Mouse (Mus musculus) lung, adult 2 months (tissue): ENCODE results near the gene Babam2. TPM values are rescaled to one million over a fixed set of nuclear protein-coding genes. Genes with fewer than 3 reads are reported as not detected.

ENCODE experiments used
- DNase-seq: peaks from one replicate; pipeline ENCODE4 v3.0.0; 2022
- H3K4me1 ChIP-seq: fragments of 200-500 bp; 2 replicates; pipeline ENCODE4 v1.6.1; 2011; ENCODE audit warnings: low read length; ENCODE audit not compliant: control insufficient read depth, insufficient read depth
- H3K4me3 ChIP-seq: fragments of 200-500 bp; replicated peaks from 2 replicates; pipeline ENCODE3; 2011; ENCODE audit warnings: low read depth, mild to moderate bottlenecking, control low read depth, low read length; ENCODE audit errors: extremely low read depth
- CTCF ChIP-seq: fragments of 200-500 bp; IDR thresholded peaks from 2 replicates; pipeline ENCODE4 v1.5.1; 2011; ENCODE audit warnings: mild to moderate bottlenecking, low read length, control low read depth; ENCODE audit not compliant: insufficient read depth
- POLR2A ChIP-seq: fragments of 200-500 bp; IDR thresholded peaks from 2 replicates; pipeline ENCODE4 v1.6.1; 2011; ENCODE audit warnings: low read depth, mild to moderate bottlenecking, control low read depth, low read length, borderline replicate concordance; ENCODE audit errors: extremely low read depth
- WGBS: fragments of 180-500 bp; shearing (Covaris S2); methylation state at CpG from one replicate; pipeline ENCODE4 v1.1.7; 2018; 5-methylcytosine and 5-hydroxymethylcytosine counted together
- polyA plus RNA-seq: library from polyadenylated mRNA; depleted of rRNA; stranded (reverse); fragments of >200 nt; gene quantifications from 2 replicates; pipeline ENCODE4 v1.2.3, GENCODE M21; 2012; rRNA removed

Gene Babam2
- 19.6 and 23.6 TPM in 2 replicates for polyA plus RNA-seq

DNA sequence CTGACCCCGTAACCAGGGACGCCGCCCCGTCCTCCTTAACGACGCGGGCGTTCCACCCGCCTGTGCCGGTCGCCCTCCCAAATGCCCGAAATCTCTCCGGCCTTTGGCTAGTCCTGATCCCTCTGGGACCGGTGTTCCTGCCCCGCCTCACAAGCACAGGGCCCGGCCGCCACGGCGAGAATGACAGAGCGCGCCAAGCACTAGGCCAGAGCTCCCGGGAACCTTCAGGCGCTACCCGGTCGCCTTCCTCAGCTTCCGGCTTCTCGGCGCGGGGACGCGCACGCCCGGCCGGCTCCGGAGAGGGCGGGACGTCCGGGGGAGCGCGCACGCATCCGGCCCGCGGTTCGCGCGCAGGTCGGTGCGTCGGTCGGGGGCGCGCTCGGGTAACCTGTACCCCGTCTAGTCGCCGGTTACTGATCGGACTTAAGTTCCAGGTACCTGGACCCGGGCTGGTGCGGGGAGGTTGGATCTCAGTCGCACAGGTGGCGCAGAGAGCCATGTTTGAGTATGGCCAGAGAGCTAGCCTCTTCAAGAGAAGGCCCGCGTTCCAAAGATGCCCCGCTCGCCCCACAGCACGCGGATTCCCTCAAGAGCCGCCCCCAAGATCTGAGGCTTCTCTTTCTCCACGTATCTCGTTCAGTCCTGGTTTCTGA, at the start of gene Babam2:
Gene Babam2, plus strand, starts transcription at position 41 of the 653 bp plus-strand sequence.
- H3K4me3 ChIP-seq, result peak within 1 kb of the TSS; percentile 87

DNA sequence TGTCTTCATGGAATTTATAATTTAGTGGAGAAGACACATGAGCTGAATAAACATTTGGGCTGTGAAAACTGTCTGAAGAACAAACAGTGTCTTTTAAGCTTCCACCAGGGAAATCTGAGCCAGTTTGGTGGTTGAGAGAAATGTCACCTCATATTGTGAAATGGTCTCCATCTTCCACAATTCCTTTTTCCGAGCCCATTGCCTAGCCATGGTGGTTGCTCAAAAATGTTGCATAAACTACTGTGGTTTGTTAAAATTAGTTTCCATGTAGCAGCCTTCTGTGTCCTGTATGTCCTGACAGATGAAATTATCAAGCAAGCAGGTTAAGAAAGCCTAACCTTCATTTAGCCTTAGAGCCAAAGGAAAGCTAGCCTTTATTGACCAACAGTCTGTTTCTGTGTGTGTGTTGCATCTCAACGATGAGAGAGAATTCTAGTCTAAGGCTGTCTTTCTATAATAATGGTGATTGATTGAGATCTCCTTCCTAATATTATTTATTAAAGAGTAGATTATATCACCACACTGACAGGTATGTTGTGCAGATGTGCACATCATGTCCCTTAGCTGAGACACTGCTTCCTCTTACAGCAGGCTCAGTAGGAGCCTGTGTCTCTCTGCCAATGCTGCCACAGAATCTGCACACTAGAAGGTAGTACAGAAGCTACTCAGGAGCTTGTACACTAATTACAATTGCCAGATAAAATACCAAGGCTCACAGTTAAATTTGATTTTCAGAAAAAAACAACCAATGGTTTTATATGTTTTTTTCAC, 46.8 kb upstream of the Babam2 start:
- 84% methylated on average over 2 of the region's 2 CpGs for whole genome bisulfite sequencing
- Histone ChIP-seq H3K4me1 (no peaks in the 10 kb centered on the region), H3K4me3 (no peak overlapping the region)
- no peak for DNase-seq
- TF ChIP-seq CTCF (no peak), POLR2A (no peak)

More for the DNA sequence above, at the start of gene Babam2:
- H3K4me1 ChIP-seq, result no peaks in the 10 kb centered on the region
- peak; percentile 92 for DNase-seq
- under 1% methylated on average over 71 of the region's 71 CpGs for WGBS
- TF ChIP-seq POLR2A (peak; percentile 44; the same call in 1 of the 2 replicates), CTCF (no peak)

- H3K4me1 ChIP-seq, result no peaks in the 10 kb centered on the region
- TF ChIP-seq POLR2A (no peak), CTCF (no peak)
- H3K4me3 ChIP-seq, result no peak overlapping the region
- no peak for DNase-seq
- WGBS, result 90% methylated on average over 1 of the region's 1 CpGs
These were observed 41.7 kb upstream of the Babam2 start for GRCm38 (mm10) chr5:31655688-31656190.

DNA sequence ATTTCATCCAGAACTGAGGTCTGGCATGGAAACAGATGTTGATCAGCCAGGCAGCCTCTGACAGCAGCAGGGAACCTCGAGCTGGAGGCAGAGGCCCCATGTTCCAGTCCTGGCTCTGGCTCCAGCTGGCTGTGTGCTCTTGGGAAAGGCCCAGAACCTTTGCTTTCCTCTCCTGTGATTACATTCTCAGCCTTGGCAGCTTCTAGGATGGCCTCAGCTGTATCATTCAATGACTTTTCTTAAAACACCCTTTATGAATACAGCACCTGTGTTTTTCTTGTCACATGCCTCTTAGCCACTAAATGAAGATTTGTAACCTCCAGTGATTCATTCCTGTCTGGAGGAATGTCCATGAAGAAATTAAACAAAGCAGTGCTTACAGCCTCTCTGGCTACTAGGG, 31.3 kb upstream of the Babam2 start:
- Histone ChIP-seq H3K4me3 (no peak overlapping the region), H3K4me1 (no peaks in the 10 kb centered on the region)
- no peak for DNase-seq
- 26% methylated on average over 1 of the region's 1 CpGs for WGBS
- TF ChIP-seq POLR2A (no peak), CTCF (no peak)

- WGBS, result 91% methylated on average over 13 of the region's 13 CpGs
- TF ChIP-seq CTCF, result no peak
- no peak for TF ChIP-seq POLR2A
- DNase-seq, result no peak
- no peak overlapping the region for H3K4me3 ChIP-seq
- no peaks in the 10 kb centered on the region for H3K4me1 ChIP-seq
These were observed 29.0 kb upstream of the Babam2 start for GRCm38 (mm10) chr5:31668325-31668968.

- no peak for DNase-seq
- no peaks in the 10 kb centered on the region for H3K4me1 ChIP-seq
- 58% methylated on average over 5 of the region's 5 CpGs for WGBS
- H3K4me3 ChIP-seq, result no peak overlapping the region
- TF ChIP-seq POLR2A, result no peak
- no peak for TF ChIP-seq CTCF
These were observed 27.5 kb upstream of the Babam2 start for GRCm38 (mm10) chr5:31669984-31670383.

- TF ChIP-seq CTCF (no peak), POLR2A (no peak)
- no peaks in the 10 kb centered on the region for H3K4me1 ChIP-seq
- 66% methylated on average over 2 of the region's 2 CpGs for WGBS
- no peak overlapping the region for H3K4me3 ChIP-seq
- no peak for DNase-seq
These were observed 26.3 kb upstream of the Babam2 start for GRCm38 (mm10) chr5:31671137-31671536.

DNA sequence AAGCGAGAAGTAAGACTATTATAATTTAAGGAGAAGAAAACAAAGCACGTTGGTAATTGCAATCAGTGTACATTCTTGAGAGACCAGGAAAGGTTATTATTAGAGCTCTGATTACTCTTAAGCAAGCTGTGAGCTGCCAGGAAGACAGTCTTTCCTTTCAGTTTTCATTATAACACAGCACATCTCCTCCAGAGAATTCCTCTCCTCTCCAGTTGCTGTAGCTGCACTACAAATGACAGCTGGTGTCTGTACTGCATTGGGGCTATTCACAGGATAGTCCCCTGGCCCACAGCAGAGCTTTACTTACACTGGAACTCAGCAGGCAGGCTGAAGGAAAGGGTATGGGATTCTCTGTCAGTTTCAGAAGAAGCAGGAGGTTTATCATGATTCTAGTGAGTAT, 24.1 kb upstream of the Babam2 start:
- Histone ChIP-seq H3K4me1 (no peaks in the 10 kb centered on the region), H3K4me3 (no peak overlapping the region)
- WGBS, result 46% methylated on average over 2 of the region's 2 CpGs
- no peak for DNase-seq
- TF ChIP-seq POLR2A (no peak), CTCF (no peak)

DNA sequence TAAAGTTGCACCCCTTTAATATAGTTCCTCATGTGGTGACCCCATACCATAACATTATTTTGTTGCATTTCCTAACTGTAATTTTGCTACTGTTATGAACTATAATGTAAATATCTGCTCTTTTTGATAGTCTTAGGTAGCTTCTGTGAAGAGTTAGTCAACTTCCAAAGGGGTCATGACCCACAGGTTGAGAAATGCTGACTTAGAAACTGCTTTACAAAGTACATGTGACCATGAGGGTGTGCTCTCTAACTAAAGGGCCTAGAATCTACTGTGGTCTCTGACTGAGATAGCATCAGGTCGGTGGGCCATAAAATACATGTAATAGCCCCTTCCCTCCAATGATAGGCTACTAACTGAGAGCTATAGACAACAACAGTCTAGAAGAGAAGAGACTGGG, 19.5 kb upstream of the Babam2 start:
- no peak for TF ChIP-seq CTCF
- no peak for TF ChIP-seq POLR2A
- no peaks in the 10 kb centered on the region for H3K4me1 ChIP-seq
- H3K4me3 ChIP-seq, result no peak overlapping the region
- no peak for DNase-seq
- WGBS, result 81% methylated on average over 1 of the region's 1 CpGs
